Mouse (Mus musculus) adipocyte (in vitro differentiated cells): Measurements from ENCODE around the gene Wbp1l.

Experiments
- DNase-seq: peaks from one replicate; pipeline ENCODE4 v3.0.0-alpha.2; 2016; ENCODE audit warnings: low spot score

The Wbp1l gene

GRCm38 (mm10) chr19:46705779-46706495 lies 107.1 kb downstream of the Wbp1l start:
- no peak for DNase-seq

GRCm38 (mm10) chr19:46706540-46707295 lies 107.8 kb downstream of the Wbp1l start:
- no peak for DNase-seq
